Mouse (Mus musculus) ES-Bruce4 (cell line): ENCODE measurements around the gene Cpeb2. TPM values are rescaled to one million over a fixed set of nuclear protein-coding genes. Genes with fewer than 3 reads are reported as not detected.

Experiments used
- H3K27ac ChIP-seq: 2 replicates; pipeline ENCODE4 v1.5.1; 2012; ENCODE audit warnings: low read length, inconsistent platforms; ENCODE audit not compliant: insufficient read depth
- H3K27me3 ChIP-seq: 2 replicates; pipeline ENCODE4 v1.6.1; 2012; ENCODE audit warnings: mild to moderate bottlenecking, low read length, inconsistent platforms; ENCODE audit not compliant: control insufficient read depth, poor library complexity, insufficient read depth, severe bottlenecking
- H3K36me3 ChIP-seq: 2 replicates; pipeline ENCODE4 v1.6.1; 2012; ENCODE audit warnings: inconsistent platforms, mild to moderate bottlenecking, low read length, moderate library complexity; ENCODE audit not compliant: control insufficient read depth, poor library complexity, insufficient read depth, severe bottlenecking
- H3K4me1 ChIP-seq: one replicate; pipeline ENCODE4 v1.8.1; 2011; ENCODE audit warnings: low read length; ENCODE audit not compliant: control insufficient read depth, insufficient read depth
- H3K4me3 ChIP-seq: 2 replicates; pipeline ENCODE4 v1.5.1; 2011; ENCODE audit warnings: low read depth, mild to moderate bottlenecking, low read length
- H3K9ac ChIP-seq: 2 replicates; pipeline ENCODE4 v1.6.1; 2012; ENCODE audit warnings: low read depth, mild to moderate bottlenecking, inconsistent platforms; ENCODE audit not compliant: poor library complexity, severe bottlenecking
- H3K9me3 ChIP-seq: replicated peaks from 2 replicates; pipeline ENCODE4 v1.6.1; 2012; ENCODE audit warnings: mild to moderate bottlenecking, low read length, inconsistent platforms; ENCODE audit not compliant: control insufficient read depth, poor library complexity, insufficient read depth, severe bottlenecking
- CTCF ChIP-seq: IDR thresholded peaks from one replicate; pipeline ENCODE4 v1.8.1; 2011; ENCODE audit warnings: low read depth, low read length
- EP300 ChIP-seq: IDR thresholded peaks from 2 replicates; pipeline ENCODE4 v1.6.1; 2011; ENCODE audit warnings: low read depth, low read length; ENCODE audit not compliant: insufficient read depth
- POLR2A ChIP-seq: IDR thresholded peaks from one replicate; pipeline ENCODE4 v1.8.1; 2011; ENCODE audit warnings: low read length; ENCODE audit not compliant: insufficient read depth
- polyA plus RNA-seq: library from polyadenylated mRNA; stranded (reverse); fragments of >200 nt; gene quantifications from 2 replicates; pipeline ENCODE4 v1.2.4, GENCODE M21; 2011; ENCODE audit warnings: low read depth; ENCODE audit not compliant: missing spikeins, insufficient read depth, insufficient read length

Cpeb2 gene
- polyA plus RNA-seq, 1 experiment: 10.1 TPM

DNA sequence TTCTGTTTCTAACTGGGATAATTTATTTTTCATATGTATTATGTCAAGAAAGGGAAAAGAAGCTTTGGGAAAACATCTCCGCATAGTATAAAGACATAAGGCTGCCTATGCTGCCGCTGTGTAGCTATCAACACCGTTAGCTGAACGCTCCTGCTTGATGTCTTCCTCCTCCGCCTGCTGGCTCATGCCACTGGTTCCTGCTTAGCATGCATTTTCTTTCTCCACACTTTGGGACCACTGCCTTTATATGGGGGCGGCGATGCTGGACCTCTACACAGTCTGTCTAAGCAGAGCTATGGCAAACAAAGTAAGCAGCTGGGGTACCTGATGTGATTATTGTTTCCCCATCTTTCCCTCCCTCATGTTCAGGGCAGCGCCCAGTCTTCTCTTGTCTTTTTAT is 13.3 kb downstream of the Cpeb2 start:
- H3K36me3 ChIP-seq: no peaks in the 10 kb centered on the region
- no peaks in the 10 kb centered on the region for H3K9me3 ChIP-seq
- no peak overlapping the region for H3K9ac ChIP-seq
- no peak for TF ChIP-seq CTCF
- TF ChIP-seq EP300: no peak
- TF ChIP-seq POLR2A: no peak
- H3K27ac ChIP-seq: no peak overlapping the region
- no peaks in the 10 kb centered on the region for H3K4me1 ChIP-seq
- H3K4me3 ChIP-seq: no peak overlapping the region
- H3K27me3 ChIP-seq: no peaks in the 10 kb centered on the region

DNA sequence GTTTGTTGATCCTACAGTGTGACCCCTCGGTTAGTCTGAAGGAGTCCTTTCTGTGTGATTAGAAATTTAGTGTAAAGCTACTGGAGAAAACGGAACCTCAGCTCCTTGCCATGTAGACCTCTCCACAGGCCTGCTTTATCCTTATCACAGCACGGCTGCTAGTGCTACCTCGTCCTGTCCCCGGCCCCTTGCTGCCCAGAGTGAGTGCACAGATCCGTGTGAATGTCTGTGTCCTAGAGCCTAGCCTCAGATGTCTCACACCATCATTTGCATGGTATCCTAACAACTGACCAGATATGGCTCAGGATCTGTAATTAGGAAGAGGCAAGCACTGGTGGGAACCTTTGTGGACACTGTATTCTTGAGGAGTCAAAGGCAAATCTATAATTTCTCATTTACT is 14.0 kb downstream of the Cpeb2 start:
- no peaks in the 10 kb centered on the region for H3K36me3 ChIP-seq
- H3K9me3 ChIP-seq: no peaks in the 10 kb centered on the region
- H3K27ac ChIP-seq: no peak overlapping the region
- H3K27me3 ChIP-seq: no peaks in the 10 kb centered on the region
- H3K4me3 ChIP-seq: no peak overlapping the region
- H3K9ac ChIP-seq: no peak overlapping the region
- no peak for TF ChIP-seq POLR2A
- no peaks in the 10 kb centered on the region for H3K4me1 ChIP-seq

DNA sequence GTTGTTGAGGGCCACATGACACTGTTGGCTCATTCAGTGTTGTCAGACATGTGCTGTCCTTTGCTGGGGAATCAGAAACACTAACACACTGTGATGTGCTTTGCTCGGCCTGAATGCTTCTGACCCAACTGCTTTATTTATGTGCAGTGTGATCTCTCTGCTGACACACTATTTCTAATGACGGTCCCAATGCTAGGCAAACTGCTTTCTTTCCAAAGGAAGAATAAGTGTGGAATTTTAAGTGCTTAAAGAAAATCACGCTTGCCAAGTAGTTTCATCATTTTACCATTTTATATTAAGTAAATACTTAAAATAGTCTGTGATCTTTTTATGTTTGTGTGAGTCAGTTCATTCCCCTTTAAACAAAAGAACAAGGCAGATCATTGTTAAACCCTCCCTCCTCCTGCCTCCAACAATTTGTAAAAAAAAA is 15.0 kb downstream of the Cpeb2 start:
- Histone ChIP-seq H3K4me3 (no peak overlapping the region), H3K9me3 (no peaks in the 10 kb centered on the region), H3K9ac (no peak overlapping the region), H3K27ac (no peak overlapping the region), H3K36me3 (no peaks in the 10 kb centered on the region), H3K27me3 (no peaks in the 10 kb centered on the region), H3K4me1 (no peaks in the 10 kb centered on the region)
- TF ChIP-seq POLR2A (no peak), CTCF (no peak), EP300 (no peak)

DNA sequence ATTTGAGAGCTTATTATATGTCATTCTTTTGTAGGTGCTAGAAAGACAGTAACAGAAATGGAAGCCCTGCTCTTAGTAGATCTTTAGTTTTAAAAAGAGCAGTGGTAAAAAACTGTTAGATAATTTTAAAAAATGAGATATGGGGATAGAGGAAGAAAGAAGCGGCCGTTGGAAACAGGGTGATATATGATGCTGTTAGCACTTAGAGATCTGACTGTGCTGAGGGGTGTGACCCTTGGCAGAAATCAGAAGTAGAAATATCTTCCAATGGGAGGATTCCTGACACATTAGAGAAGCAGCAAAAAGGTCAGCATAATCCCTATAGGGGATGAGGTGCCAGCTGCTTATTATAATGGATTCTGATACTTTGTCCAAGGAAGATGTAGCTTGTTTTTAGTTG is 24.5 kb downstream of the Cpeb2 start:
- H3K4me3 ChIP-seq: no peak overlapping the region

DNA sequence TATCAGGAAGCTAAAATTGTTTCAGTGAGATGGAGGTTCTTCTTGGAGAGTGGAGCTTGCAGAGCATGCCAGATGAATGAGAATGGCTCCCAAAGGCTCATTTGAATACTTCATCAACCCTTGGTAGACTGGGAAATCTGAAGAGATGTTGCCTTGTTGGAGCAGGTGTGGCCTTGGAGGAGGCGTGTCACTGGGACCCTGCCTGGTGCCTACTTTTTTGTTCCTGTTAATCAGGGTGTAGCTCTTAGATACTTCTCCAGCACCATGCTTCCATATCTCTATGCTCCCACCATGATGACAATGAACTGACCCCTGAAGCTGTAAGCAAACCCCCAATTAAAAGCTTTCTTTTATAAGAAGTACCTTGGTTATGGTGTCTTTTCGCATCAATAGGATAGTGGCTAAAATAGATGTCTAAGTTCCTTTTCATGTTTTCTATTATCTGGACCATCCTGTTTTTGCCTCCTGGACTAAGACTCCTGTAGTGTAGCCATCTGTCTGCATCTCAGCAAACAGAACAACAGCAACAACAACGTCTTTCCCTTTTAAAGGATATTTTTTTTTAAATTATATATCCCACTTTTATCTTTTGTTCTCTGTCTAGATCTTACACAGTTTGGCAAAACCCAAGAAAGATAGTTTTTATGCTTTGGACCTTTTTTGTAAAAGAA is 25.6 kb downstream of the Cpeb2 start:
- no peaks in the 10 kb centered on the region for H3K36me3 ChIP-seq
- no peaks in the 10 kb centered on the region for H3K9me3 ChIP-seq
- no peak overlapping the region for H3K4me3 ChIP-seq
- TF ChIP-seq CTCF: no peak
- no peak for TF ChIP-seq POLR2A
- TF ChIP-seq EP300: no peak
- no peak overlapping the region for H3K27ac ChIP-seq
- H3K27me3 ChIP-seq: no peaks in the 10 kb centered on the region
- no peaks in the 10 kb centered on the region for H3K4me1 ChIP-seq
- H3K9ac ChIP-seq: no peak overlapping the region

More for the DNA sequence above, 24.5 kb downstream of the Cpeb2 start:
- H3K9me3 ChIP-seq: no peaks in the 10 kb centered on the region
- H3K27me3 ChIP-seq: no peaks in the 10 kb centered on the region
- H3K9ac ChIP-seq: no peak overlapping the region
- no peak overlapping the region for H3K27ac ChIP-seq
- no peaks in the 10 kb centered on the region for H3K4me1 ChIP-seq
- H3K36me3 ChIP-seq: no peaks in the 10 kb centered on the region
- TF ChIP-seq CTCF (no peak), POLR2A (no peak), EP300 (no peak)

DNA sequence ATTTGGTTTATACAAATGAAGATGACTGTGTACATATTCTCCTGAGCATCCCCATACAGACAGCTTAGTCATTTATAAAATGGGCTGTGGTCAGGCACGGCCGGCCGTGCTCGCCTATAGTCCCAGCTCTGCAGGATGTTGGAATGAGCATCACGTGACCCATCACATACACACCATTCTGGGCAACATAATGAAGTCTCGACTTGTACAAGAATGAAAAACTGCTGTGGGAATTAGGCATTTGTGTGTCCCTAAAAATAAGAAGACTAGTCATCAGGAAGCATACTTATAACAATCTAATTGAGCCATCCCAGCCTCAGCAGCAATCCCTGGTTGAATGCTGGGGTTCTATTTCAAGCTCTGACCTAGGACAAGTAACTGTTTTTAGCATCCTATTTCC is 28.8 kb downstream of the Cpeb2 start:
- H3K9ac ChIP-seq: no peak overlapping the region
- no peaks in the 10 kb centered on the region for H3K36me3 ChIP-seq
- H3K9me3 ChIP-seq: no peaks in the 10 kb centered on the region
- TF ChIP-seq EP300 (no peak), POLR2A (no peak), CTCF (no peak)
- no peak overlapping the region for H3K27ac ChIP-seq
- no peaks in the 10 kb centered on the region for H3K4me1 ChIP-seq
- H3K4me3 ChIP-seq: no peak overlapping the region
- no peaks in the 10 kb centered on the region for H3K27me3 ChIP-seq
